Mouse (Mus musculus) cerebral cortex, adult 2 months (tissue): ENCODE results near the gene Aldh18a1.

Experiments
- WGBS: fragments of 180-500 bp; shearing (Covaris S2); methylation state at CpG from one replicate; pipeline ENCODE4 v1.1.7; 2018; 5-methylcytosine and 5-hydroxymethylcytosine counted together

Aldh18a1 gene

DNA sequence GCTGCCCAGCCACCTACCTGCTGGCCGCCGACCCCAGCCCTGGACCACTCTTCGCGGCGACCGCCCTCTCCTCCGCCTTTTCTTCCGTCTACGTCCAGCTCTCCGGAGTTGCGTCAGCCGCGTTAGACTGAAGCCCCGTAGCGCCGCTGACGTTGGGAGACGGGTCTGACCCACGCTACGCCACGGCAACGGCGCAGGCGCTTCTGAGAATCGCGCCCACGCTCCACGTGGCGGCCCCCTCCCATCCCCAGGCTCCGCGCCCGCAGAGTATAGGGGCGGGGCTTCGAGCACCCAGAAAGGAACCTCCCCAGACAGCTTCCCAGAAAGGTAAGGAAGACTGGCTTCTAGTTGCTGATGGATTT, at the start of gene Aldh18a1:
TSS of gene Aldh18a1 (minus strand) at position 171 of the 362 bp plus-strand sequence.
- under 1% methylated on average over 34 of the region's 34 CpGs for WGBS

- 75% methylated on average over 7 of the region's 7 CpGs for WGBS
These were observed 49.3 kb upstream of the Aldh18a1 start for GRCm38 (mm10) chr19:40637601-40638000.

DNA sequence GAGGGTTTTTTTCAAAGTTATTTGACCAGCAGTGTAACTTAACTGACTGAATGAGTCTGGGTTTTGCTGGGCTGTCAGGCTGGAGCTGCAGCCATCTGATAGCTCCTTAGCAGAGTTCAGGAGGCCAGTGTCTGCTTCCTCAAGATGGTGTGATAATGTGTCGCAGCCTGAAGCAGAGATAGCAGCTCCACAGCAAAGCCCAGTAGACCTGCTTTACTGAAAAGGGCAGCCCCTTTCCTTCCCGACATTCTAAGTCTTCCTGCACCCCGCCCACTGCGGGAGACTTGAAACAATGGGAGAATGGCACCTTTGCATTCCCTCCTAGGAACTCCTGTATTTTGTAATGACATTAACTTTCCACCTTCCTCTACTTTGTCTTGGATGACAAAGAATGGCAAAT, 48.8 kb upstream of the Aldh18a1 start:
- WGBS = 65% methylated on average over 4 of the region's 4 CpGs

GRCm38 (mm10) chr19:40633144-40633543, 44.9 kb upstream of the Aldh18a1 start:
- WGBS = 77% methylated on average over 1 of the region's 1 CpGs

- 91% methylated on average over 5 of the region's 5 CpGs for WGBS
These were observed 44.4 kb upstream of the Aldh18a1 start for GRCm38 (mm10) chr19:40632668-40633067.

GRCm38 (mm10) chr19:40632193-40632592, 43.9 kb upstream of the Aldh18a1 start:
- 82% methylated on average over 3 of the region's 3 CpGs for WGBS

- 36% methylated on average over 7 of the region's 7 CpGs for whole genome bisulfite sequencing
These were observed 42.3 kb upstream of the Aldh18a1 start for GRCm38 (mm10) chr19:40630606-40631005.

GRCm38 (mm10) chr19:40630096-40630495, 41.8 kb upstream of the Aldh18a1 start:
- 44% methylated on average over 3 of the region's 3 CpGs for WGBS

DNA sequence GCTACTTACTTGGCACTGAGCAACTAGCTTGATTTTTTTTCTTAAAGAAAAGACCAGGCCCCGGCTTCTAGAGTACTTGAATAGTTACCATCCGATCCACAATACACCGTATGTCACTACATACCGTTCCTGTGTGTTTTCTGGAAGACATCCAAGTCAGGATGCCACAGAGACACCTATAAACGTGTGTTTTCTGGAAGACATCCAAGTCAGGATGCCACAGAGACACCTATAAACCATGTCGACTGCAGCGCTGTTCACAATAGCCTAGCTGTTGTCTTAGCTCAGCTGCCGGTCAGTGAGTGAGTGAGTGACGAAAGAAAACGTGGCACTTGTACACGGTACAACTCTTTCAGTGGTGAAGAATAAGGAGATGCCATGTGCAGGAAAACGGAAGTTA, 37.7 kb upstream of the Aldh18a1 start:
- 56% methylated on average over 12 of the region's 12 CpGs for WGBS

DNA sequence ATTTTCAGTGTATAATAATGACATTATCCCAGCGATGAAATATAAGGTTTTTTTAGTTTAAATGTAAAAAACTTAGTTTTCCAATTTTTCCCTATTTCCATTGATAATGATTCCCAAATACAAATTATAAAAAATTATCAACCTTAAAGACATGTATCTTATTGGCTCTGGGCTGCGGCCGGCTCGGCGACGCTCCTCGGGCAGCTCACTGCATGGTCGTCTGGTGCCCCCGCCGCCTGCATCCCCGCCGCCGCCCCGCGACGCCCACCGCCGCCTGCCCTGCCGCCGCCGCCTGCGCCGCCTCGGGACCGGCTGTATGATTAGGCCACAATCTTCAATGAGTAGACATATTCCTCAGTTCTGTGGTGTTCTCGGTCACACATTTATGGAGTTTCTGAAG, 33.4 kb upstream of the Aldh18a1 start:
- WGBS = 59% methylated on average over 15 of the region's 26 CpGs

GRCm38 (mm10) chr19:40616021-40616420, 27.8 kb upstream of the Aldh18a1 start:
- 88% methylated on average over 7 of the region's 7 CpGs for WGBS

GRCm38 (mm10) chr19:40614811-40615210, 26.5 kb upstream of the Aldh18a1 start:
- WGBS = 46% methylated on average over 7 of the region's 7 CpGs

DNA sequence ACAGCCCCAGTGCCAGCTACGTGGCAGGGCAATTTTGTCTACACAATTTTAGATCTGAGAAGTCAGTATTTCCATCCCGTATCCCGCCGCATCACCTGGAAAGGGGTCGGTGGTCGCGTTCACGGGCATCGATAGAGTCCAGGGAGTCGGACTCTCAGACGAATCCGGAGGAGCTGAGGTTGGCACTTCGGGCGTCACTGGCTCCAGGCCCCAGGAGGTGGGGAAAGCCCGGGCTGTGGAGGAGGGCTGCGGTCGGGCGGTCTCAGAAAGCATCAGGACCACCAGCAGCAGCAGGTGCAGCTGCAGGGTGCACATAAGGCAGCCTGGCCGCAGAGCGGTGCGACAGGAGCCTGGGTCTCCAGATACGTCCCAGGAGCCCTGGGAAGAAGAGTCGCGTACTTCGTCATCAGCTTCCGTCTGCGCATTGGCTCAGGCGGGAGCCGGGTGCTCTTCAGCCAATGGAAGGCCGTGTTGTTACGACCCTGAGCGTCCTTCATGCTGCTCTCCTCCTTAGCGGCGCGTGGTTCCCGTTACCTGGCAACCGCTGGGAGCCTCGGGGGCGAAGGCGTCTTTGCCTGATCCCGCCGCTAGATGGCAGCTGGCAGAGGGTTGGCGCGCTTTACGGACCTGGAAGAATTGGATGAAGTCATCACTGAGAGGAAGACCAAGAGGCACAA, 23.7 kb upstream of the Aldh18a1 start, which contains the start of the genes Tctn3 and Entpd1:
TSS of gene Tctn3 (minus strand) at position 404 of the 677 bp plus-strand sequence.
TSS of gene Entpd1 (plus strand) at position 537 of the 677 bp plus-strand sequence.
- under 1% methylated on average over 45 of the region's 45 CpGs for WGBS

DNA sequence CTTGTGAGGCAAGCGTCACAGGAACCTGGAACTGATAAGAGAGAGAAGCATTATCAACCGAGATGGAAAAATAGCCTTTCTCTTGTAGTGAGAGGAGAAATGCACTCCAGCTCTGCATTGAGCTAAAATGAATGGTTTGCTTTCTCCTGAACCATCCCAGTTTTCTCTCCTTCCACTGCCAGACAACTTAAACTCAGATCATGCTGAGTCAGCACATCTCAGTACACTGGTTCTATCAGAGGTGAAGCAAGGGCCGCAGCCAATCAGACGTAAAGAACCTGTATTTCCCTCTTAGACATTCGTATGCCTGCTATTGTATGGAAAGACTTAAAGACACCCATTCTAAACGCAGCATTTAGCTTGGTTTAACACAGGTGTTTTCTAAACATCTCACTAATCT, 19.4 kb upstream of the Aldh18a1 start:
- 94% methylated on average over 6 of the region's 6 CpGs for WGBS

GRCm38 (mm10) chr19:40605189-40605588, 16.9 kb upstream of the Aldh18a1 start:
- 95% methylated on average over 9 of the region's 9 CpGs for WGBS

DNA sequence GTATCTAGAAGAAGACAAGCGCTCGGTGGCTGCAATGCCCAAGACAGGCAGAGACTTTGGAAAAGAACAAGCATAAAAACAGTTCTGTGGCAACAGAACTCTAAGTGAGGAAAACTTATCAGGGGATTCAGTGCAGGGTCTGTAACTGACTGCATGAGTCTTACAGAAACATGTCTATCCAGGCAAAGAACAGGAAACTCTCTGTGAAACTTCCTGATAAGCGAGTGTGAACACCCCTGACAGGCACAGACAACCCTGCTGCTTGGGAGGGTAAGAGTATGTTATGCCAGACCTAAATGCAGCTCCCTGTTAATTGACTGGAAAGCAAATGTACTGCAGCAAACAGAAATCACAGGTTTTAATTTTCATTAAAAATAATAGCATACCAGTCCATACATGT, 13.6 kb upstream of the Aldh18a1 start:
- 85% methylated on average over 3 of the region's 3 CpGs for WGBS

- WGBS = 93% methylated on average over 5 of the region's 5 CpGs
These were observed 12.6 kb upstream of the Aldh18a1 start for GRCm38 (mm10) chr19:40600846-40601245.

DNA sequence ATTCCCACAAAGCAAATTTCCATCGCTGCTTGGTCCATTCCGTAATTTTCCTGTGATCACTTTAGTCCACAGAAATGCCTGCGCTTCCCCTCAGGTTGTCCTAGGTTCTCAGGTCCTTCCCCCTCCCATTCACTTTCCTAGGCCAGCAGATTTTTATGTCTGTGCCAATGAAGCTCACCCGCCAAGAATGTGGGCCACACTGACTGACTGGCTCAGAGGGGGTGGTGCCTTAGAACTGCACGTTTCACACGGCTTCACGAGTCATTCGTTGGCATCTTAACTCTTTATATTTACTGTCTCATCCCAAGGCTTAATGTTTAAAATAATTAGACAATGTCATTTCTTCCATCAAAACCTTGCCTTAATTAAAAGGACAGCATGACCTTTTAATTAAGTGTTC, 7.6 kb upstream of the Aldh18a1 start:
- WGBS = 54% methylated on average over 8 of the region's 8 CpGs

DNA sequence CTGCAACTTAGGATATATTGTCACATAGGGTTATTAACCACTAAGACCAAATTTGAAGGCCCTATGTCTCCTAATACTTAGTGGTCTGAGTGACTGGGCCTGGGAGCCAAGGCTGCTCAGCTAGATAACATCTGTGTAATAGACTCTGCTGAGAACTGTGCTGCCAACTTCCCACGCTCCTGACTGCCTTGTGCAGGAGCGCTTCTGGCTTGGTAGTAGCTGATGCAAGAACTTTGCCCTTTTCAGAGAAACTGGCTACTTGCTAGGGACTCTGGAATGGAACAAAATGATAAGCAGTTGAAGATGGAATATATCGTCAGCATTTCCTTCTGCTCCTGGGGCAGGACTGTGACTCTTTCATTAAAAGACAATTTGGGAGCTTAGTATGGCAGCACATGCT, 7.0 kb upstream of the Aldh18a1 start:
- 87% methylated on average over 3 of the region's 3 CpGs for WGBS

DNA sequence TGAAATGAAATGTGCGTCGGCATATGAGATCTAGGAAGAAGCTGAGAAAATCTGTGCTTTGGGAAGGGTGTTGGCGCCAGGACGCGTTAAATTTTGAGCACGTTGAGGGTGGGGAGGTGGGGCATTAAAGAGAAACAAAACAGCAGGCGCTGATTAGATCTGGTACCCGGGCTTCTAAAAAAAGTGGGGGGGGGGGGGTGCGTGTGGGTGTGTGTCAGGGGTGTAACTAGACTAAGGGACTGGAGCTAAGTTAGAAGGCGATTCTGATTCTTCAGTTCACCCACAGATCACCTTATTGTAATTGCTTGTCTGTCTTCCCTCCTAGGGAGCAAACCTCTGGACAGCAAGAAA, 1.2 kb upstream of the Aldh18a1 start:
- 1% methylated on average over 10 of the region's 10 CpGs for WGBS

DNA sequence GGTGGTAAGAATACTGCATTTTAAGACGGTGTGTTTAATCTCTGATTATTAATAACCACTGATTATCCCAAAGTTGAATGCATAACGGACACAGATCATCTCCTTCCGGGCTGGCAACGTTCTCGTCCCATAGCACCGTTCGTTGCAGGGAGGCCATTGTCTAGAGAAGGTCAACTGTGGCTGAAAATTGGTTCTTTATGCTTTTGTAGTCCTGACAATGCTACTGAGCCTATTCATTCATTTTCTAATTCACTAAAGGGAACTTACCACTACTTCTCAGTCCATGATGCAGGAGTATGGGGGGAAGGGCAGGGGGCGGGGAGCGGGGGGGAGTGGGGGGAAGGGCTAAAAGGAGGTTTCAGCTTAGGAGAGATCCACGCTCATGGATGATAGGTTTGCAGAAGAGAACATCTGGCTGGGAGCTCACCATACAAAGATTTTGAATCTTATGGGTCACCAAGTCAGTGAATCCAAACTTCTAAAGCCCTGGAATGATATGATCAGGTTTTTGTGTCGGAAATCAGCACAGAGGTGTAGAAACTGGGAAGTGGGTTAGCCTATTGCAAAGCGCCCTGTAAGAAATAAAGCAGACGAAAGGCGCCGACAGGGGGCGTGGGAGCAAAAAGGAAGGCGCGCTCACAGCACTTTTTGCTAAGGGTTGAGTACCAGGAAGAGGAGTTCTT, 725 bp upstream of the Aldh18a1 start:
- under 1% methylated on average over 18 of the region's 18 CpGs for WGBS

GRCm38 (mm10) chr19:40587491-40588292, 571 bp downstream of the Aldh18a1 start:
- WGBS = 5% methylated on average over 30 of the region's 30 CpGs

- WGBS = 75% methylated on average over 7 of the region's 7 CpGs
These were observed 1.4 kb downstream of the Aldh18a1 start for GRCm38 (mm10) chr19:40586908-40587307.
